Mouse (Mus musculus) MEL (cell line): ENCODE results near the gene Mrpl42. TPM values are rescaled to one million over a fixed set of nuclear protein-coding genes. Genes with fewer than 3 reads are reported as not detected.
A peak's percentile ranks its signal among the peaks of the same experiment; 100 is the strongest.
"Not testable (repeated sequence)": the region's sequence is repeated elsewhere in the genome, so short reads cannot be mapped to it uniquely, and the experiment has no call there.

Experiments used
- DNase-seq: peaks from one replicate; pipeline ENCODE4 v3.0.0; 2011; ENCODE audit warnings: low read depth, low spot score
- H3K27ac ChIP-seq: 2 replicates; pipeline ENCODE4 v1.5.1; 2012; ENCODE audit warnings: low read depth, mild to moderate bottlenecking, control low read depth, low read length, moderate library complexity; ENCODE audit not compliant: control insufficient read depth
- H3K27me3 ChIP-seq, 2 experiments: fragments of 150-350 bp in 1 of 2; sonication (generic) in 1 of 2; 2 replicates each; pipeline ENCODE4 v1.6.1; 2012; ENCODE audit warnings: low read length in 2 of 2, mild to moderate bottlenecking in 2 of 2, improper control_type of control experiment in 1 of 2, moderate library complexity in 1 of 2; ENCODE audit not compliant: insufficient read depth in 2 of 2, control insufficient read depth in 1 of 2
- H3K36me3 ChIP-seq, 2 experiments: 2 replicates each; pipeline ENCODE4 v1.6.1; 2012 to 2014; ENCODE audit warnings: low read length in 2 of 2, improper control_type of control experiment in 1 of 2, inconsistent platforms in 1 of 2, mild to moderate bottlenecking in 1 of 2; ENCODE audit not compliant: insufficient read depth in 2 of 2, control insufficient read depth in 1 of 2
- H3K4me1 ChIP-seq, 2 experiments: fragments of 150-350 bp in 1 of 2; sonication (generic) in 1 of 2; 2 replicates each; pipeline ENCODE4 v1.6.1; 2012; ENCODE audit warnings: low read length in 2 of 2, improper control_type of control experiment in 1 of 2, mild to moderate bottlenecking in 1 of 2; ENCODE audit not compliant: insufficient read depth in 2 of 2, control insufficient read depth in 1 of 2
- H3K4me3 ChIP-seq, 2 experiments: fragments of 150-350 bp in 1 of 2; sonication (generic) in 1 of 2; 2 replicates each; pipeline ENCODE4 v1.5.1; 2012; ENCODE audit warnings: low read depth in 2 of 2, low read length in 2 of 2, mild to moderate bottlenecking in 2 of 2, moderate library complexity in 2 of 2, control low read depth in 1 of 2, improper control_type of control experiment in 1 of 2; ENCODE audit not compliant: control insufficient read depth in 1 of 2, insufficient read depth in 1 of 2
- H3K79me2 ChIP-seq: 2 replicates; pipeline ENCODE4 v1.6.1; 2012; ENCODE audit warnings: mild to moderate bottlenecking, low read length, moderate library complexity; ENCODE audit not compliant: control insufficient read depth, poor library complexity, insufficient read depth
- H3K9ac ChIP-seq: 2 replicates; pipeline ENCODE4 v1.6.1; 2012; ENCODE audit warnings: low read depth, mild to moderate bottlenecking, control low read depth, low read length, moderate library complexity; ENCODE audit not compliant: control insufficient read depth, poor library complexity, severe bottlenecking
- H3K9me3 ChIP-seq: fragments of 150-350 bp; sonication (generic); replicated peaks from 2 replicates; pipeline ENCODE4 v1.6.1; 2012; ENCODE audit warnings: mild to moderate bottlenecking, low read length, improper control_type of control experiment, moderate library complexity; ENCODE audit not compliant: insufficient read depth
- BHLHE40 ChIP-seq: IDR thresholded peaks from 2 replicates; pipeline ENCODE4 v1.6.1; 2012; ENCODE audit warnings: low read depth, mild to moderate bottlenecking, inconsistent platforms, low read length, improper control_type of control experiment, borderline replicate concordance
- CHD1 ChIP-seq: IDR thresholded peaks from 2 replicates; pipeline ENCODE4 v1.6.1; 2012; ENCODE audit warnings: low read depth, mild to moderate bottlenecking, inconsistent platforms, low read length, improper control_type of control experiment
- CHD2 ChIP-seq: IDR thresholded peaks from 2 replicates; pipeline ENCODE4 v1.6.1; 2011; ENCODE audit warnings: low read length, improper control_type of control experiment
- CTCF ChIP-seq, 3 experiments: IDR thresholded peaks in 2 of 3; conservative IDR thresholded peaks in 1 of 3; 2 replicates each; pipeline ENCODE4 v1.5.1; 2011 to 2012; ENCODE audit warnings: low read length in 3 of 3, low read depth in 2 of 3, mild to moderate bottlenecking in 2 of 3, improper control_type of control experiment in 1 of 3, inconsistent platforms in 1 of 3, mixed read lengths in 1 of 3, moderate library complexity in 1 of 3; ENCODE audit not compliant: control insufficient read depth in 1 of 3, insufficient read depth in 1 of 3, poor library complexity in 1 of 3, severe bottlenecking in 1 of 3
- EP300 ChIP-seq, 2 experiments: IDR thresholded peaks; 2 replicates each; pipeline ENCODE4 v1.6.1; 2011; ENCODE audit warnings: improper control_type of control experiment in 2 of 2, low read length in 2 of 2, low read depth in 1 of 2, mild to moderate bottlenecking in 1 of 2
- ETS1 ChIP-seq: IDR thresholded peaks from 2 replicates; pipeline ENCODE4 v1.6.1; 2012; ENCODE audit warnings: low read depth, mild to moderate bottlenecking, inconsistent platforms, low read length, improper control_type of control experiment, moderate library complexity
- GABPA ChIP-seq: IDR thresholded peaks from 2 replicates; pipeline ENCODE4 v1.6.1; 2012; ENCODE audit warnings: low read depth, mild to moderate bottlenecking, inconsistent platforms, low read length, improper control_type of control experiment, moderate library complexity
- GATA1 ChIP-seq: IDR thresholded peaks from 2 replicates; pipeline ENCODE4 v1.6.1; 2011; ENCODE audit warnings: low read depth, low read length, improper control_type of control experiment
- KAT2A ChIP-seq: conservative IDR thresholded peaks from 2 replicates; pipeline ENCODE4 v1.6.1; 2012; ENCODE audit warnings: low read depth, low read length, improper control_type of control experiment, inconsistent platforms
- MAFK ChIP-seq: IDR thresholded peaks from 2 replicates; pipeline ENCODE4 v1.6.1; 2011; ENCODE audit warnings: low read depth, mild to moderate bottlenecking, low read length, improper control_type of control experiment, borderline replicate concordance
- MAX ChIP-seq: IDR thresholded peaks from 2 replicates; pipeline ENCODE4 v1.6.1; 2011; ENCODE audit warnings: low read length, improper control_type of control experiment
- MAZ ChIP-seq: IDR thresholded peaks from 2 replicates; pipeline ENCODE4 v1.6.1; 2012; ENCODE audit warnings: low read depth, mild to moderate bottlenecking, inconsistent platforms, low read length, improper control_type of control experiment
- MEF2A ChIP-seq: IDR thresholded peaks from 2 replicates; pipeline ENCODE4 v1.6.1; 2014; ENCODE audit warnings: low read depth, mild to moderate bottlenecking, inconsistent platforms, low read length, improper control_type of control experiment; ENCODE audit not compliant: poor library complexity, insufficient replicate concordance, severe bottlenecking; ENCODE audit errors: extremely low read depth
- MXI1 ChIP-seq: IDR thresholded peaks from 2 replicates; pipeline ENCODE4 v1.6.1; 2011; ENCODE audit warnings: mild to moderate bottlenecking, low read depth, low read length, improper control_type of control experiment
- MYB ChIP-seq: IDR thresholded peaks from 2 replicates; pipeline ENCODE4 v1.6.1; 2011; ENCODE audit warnings: mild to moderate bottlenecking, low read depth, low read length, improper control_type of control experiment
- MYC ChIP-seq: IDR thresholded peaks from 2 replicates; pipeline ENCODE4 v1.6.1; 2011; ENCODE audit warnings: low read depth, mild to moderate bottlenecking, low read length, improper control_type of control experiment, moderate library complexity
- NELFE ChIP-seq: IDR thresholded peaks from 2 replicates; pipeline ENCODE4 v1.6.1; 2011; ENCODE audit warnings: low read depth, low read length, improper control_type of control experiment
- NRF1 ChIP-seq: IDR thresholded peaks from 2 replicates; pipeline ENCODE4 v1.6.1; 2014; ENCODE audit warnings: low read depth, mild to moderate bottlenecking, inconsistent platforms, low read length, improper control_type of control experiment, moderate library complexity; ENCODE audit not compliant: poor library complexity, insufficient read depth, severe bottlenecking
- POLR2A ChIP-seq, 2 experiments: IDR thresholded peaks; 2 replicates each; pipeline ENCODE4 v1.6.1; 2011 to 2012; ENCODE audit warnings: low read length in 2 of 2, mild to moderate bottlenecking in 2 of 2, control low read depth in 1 of 2, improper control_type of control experiment in 1 of 2, low read depth in 1 of 2, moderate library complexity in 1 of 2; ENCODE audit not compliant: control insufficient read depth in 1 of 2, insufficient read depth in 1 of 2, poor library complexity in 1 of 2
- POLR2AphosphoS2 ChIP-seq: IDR thresholded peaks from 2 replicates; pipeline ENCODE4 v1.6.1; 2011; ENCODE audit warnings: low read length, improper control_type of control experiment
- POLR2AphosphoS5 ChIP-seq: IDR thresholded peaks from 2 replicates; pipeline ENCODE4 v1.6.1; 2012; ENCODE audit warnings: low read depth, borderline replicate concordance, mild to moderate bottlenecking, inconsistent platforms, low read length, moderate library complexity, mixed read lengths
- RAD21 ChIP-seq: IDR thresholded peaks from 2 replicates; pipeline ENCODE4 v1.6.1; 2011; ENCODE audit warnings: mild to moderate bottlenecking, low read depth, low read length, improper control_type of control experiment
- SIN3A ChIP-seq: IDR thresholded peaks from 2 replicates; pipeline ENCODE4 v1.6.1; 2012; ENCODE audit warnings: low read length, improper control_type of control experiment, inconsistent platforms
- SMC3 ChIP-seq: IDR thresholded peaks from 2 replicates; pipeline ENCODE4 v1.6.1; 2011; ENCODE audit warnings: low read depth, low read length, improper control_type of control experiment
- TAL1 ChIP-seq: IDR thresholded peaks from 2 replicates; pipeline ENCODE4 v1.6.1; 2012; ENCODE audit warnings: mild to moderate bottlenecking, inconsistent platforms, low read length, moderate library complexity, mixed read lengths
- TBP ChIP-seq: IDR thresholded peaks from 2 replicates; pipeline ENCODE4 v1.8.0; 2011; ENCODE audit warnings: low read depth, low read length, improper control_type of control experiment
- TCF12 ChIP-seq: IDR thresholded peaks from 2 replicates; pipeline ENCODE4 v1.6.1; 2014; ENCODE audit warnings: low read depth, mild to moderate bottlenecking, inconsistent platforms, low read length, improper control_type of control experiment, moderate library complexity
- USF1 ChIP-seq: IDR thresholded peaks from 2 replicates; pipeline ENCODE4 v1.6.1; 2014; ENCODE audit warnings: low read depth, mild to moderate bottlenecking, inconsistent platforms, low read length, improper control_type of control experiment, moderate library complexity
- ZC3H11A ChIP-seq: IDR thresholded peaks from 2 replicates; pipeline ENCODE4 v1.6.1; 2012; ENCODE audit warnings: low read depth, mild to moderate bottlenecking, inconsistent platforms, low read length, improper control_type of control experiment
- ZKSCAN1 ChIP-seq: IDR thresholded peaks from 2 replicates; pipeline ENCODE4 v1.6.1; 2012; ENCODE audit warnings: low read depth, mild to moderate bottlenecking, inconsistent platforms, low read length, improper control_type of control experiment, moderate library complexity
- polyA plus RNA-seq, 2 experiments: library from polyadenylated mRNA; stranded (reverse) in 1 of 2; unstranded in 1 of 2; fragments of >175 nt in 1 of 2; fragments of >200 nt in 1 of 2; gene quantifications; 2 replicates each; pipeline versions ENCODE4 v1.2.1 to v1.2.4; 2012; ENCODE audit warnings: low replicate concordance in 2 of 2, low read depth in 1 of 2; ENCODE audit not compliant: insufficient read length in 2 of 2, insufficient read depth in 1 of 2, missing spikeins in 1 of 2
- total RNA-seq: library from RNA; depleted of rRNA; stranded (reverse); fragments of 300-350 nt; gene quantifications from 2 replicates; pipeline ENCODE4 v1.2.3, GENCODE M21; 2012

Gene Mrpl42
- total and polyA plus RNA-seq, 3 experiments, result 187 to 1,026 (median 298) TPM

GRCm38 (mm10) chr10:95550506-95550905 is 48.8 kb upstream of the Mrpl42 start:
- Histone ChIP-seq H3K27me3 (no peaks in the 10 kb centered on the region), H3K36me3 (peaks cover 0 to 3% of the 10 kb centered on the region in 2 experiments; a peak in 2 of 4 replicates), H3K79me2 (no peaks in the 10 kb centered on the region; the same call in 1 of the 2 replicates), H3K4me3 (no peak overlapping the region), H3K4me1 (no peaks in the 10 kb centered on the region), H3K27ac (no peak overlapping the region), H3K9ac (no peak overlapping the region), H3K9me3 (no peaks in the 10 kb centered on the region)
- no peak for TF ChIP-seq MAX
- no peak for TF ChIP-seq MYC
- TF ChIP-seq MAZ, result no peak
- TF ChIP-seq CHD2, result no peak
- no peak for TF ChIP-seq ETS1
- TF ChIP-seq POLR2A (IDR thresholded peaks at IDR 0.05; ENCODE audit: control insufficient read depth in 1 of 2, insufficient read depth in 1 of 2, low read depth in 1 of 2, low read length in 2 of 2, poor library complexity in 1 of 2), result no peak
- no peak for TF ChIP-seq TAL1
- no peak for TF ChIP-seq GATA1
- TF ChIP-seq KAT2A, result no peak
- no peak for TF ChIP-seq BHLHE40
- TF ChIP-seq RAD21, result peak; percentile 97
- TF ChIP-seq MXI1, result no peak
- TF ChIP-seq ZC3H11A, result peak; percentile 83
- no peak for TF ChIP-seq GABPA
- TF ChIP-seq USF1, result no peak
- TF ChIP-seq TCF12, result no peak
- TF ChIP-seq SIN3A, result no peak
- TF ChIP-seq TBP, result no peak
- TF ChIP-seq CHD1, result no peak
- no peak for TF ChIP-seq NRF1
- TF ChIP-seq POLR2AphosphoS2, result no peak
- no peak for TF ChIP-seq MEF2A
- no peak for TF ChIP-seq MYB
- TF ChIP-seq POLR2AphosphoS5, result no peak
- TF ChIP-seq CTCF (IDR thresholded peaks at IDR 0.05 in 2 of 3, conservative IDR thresholded peaks at IDR 0.05 in 1 of 3; ENCODE audit: control insufficient read depth in 1 of 3, insufficient read depth in 1 of 3, low read depth in 2 of 3, low read length in 3 of 3, poor library complexity in 1 of 3, severe bottlenecking in 1 of 3), result peak; percentile 33 to 79 (median 43); a peak in 5 of 6 replicates
- TF ChIP-seq NELFE, result no peak
- TF ChIP-seq SMC3, result peak; percentile 75
- TF ChIP-seq ZKSCAN1, result no peak
- TF ChIP-seq MAFK, result no peak
- no peak for TF ChIP-seq EP300 (IDR thresholded peaks at IDR 0.05; ENCODE audit: low read depth in 1 of 2, low read length in 2 of 2)
- DNase-seq, result peak; percentile 64

- not testable (repeated sequence) for H3K4me1 ChIP-seq
Measured at GRCm38 (mm10) chr10:95549080-95549479, 47.3 kb upstream of the Mrpl42 start.

More at GRCm38 (mm10) chr10:95549080-95549479, 47.3 kb upstream of the Mrpl42 start:
- not testable (repeated sequence) for H3K79me2 ChIP-seq, H3K4me3 ChIP-seq, DNase-seq, H3K9ac ChIP-seq, H3K9me3 ChIP-seq, H3K27ac ChIP-seq, H3K27me3 ChIP-seq, H3K36me3 ChIP-seq
